Mouse (Mus musculus) urinary bladder, postnatal 25 days (tissue): Measurements from ENCODE around the gene Ccdc130.
"Not testable (repeated sequence)": the region's sequence is repeated elsewhere in the genome, so short reads cannot be mapped to it uniquely, and the experiment has no call there.

Experiments used
- DNase-seq: peaks from one replicate; pipeline ENCODE4 v3.0.0; 2022; ENCODE audit warnings: low spot score

Ccdc130 gene

GRCm38 (mm10) chr8:84269950-84270773 is at the start of gene Ccdc130:
Gene Ccdc130 (minus strand): TSS chr8:84270380.
- peak; percentile 99 for DNase-seq

- no peak for DNase-seq
These were observed 38.2 kb upstream of the Ccdc130 start for GRCm38 (mm10) chr8:84308376-84308775.

GRCm38 (mm10) chr8:84303951-84304350 is 33.8 kb upstream of the Ccdc130 start:
- no peak for DNase-seq

- no peak for DNase-seq
These were observed 27.0 kb upstream of the Ccdc130 start for GRCm38 (mm10) chr8:84297029-84297785.

GRCm38 (mm10) chr8:84291688-84292087 is 21.5 kb upstream of the Ccdc130 start:
- DNase-seq = peak; percentile 44

GRCm38 (mm10) chr8:84291086-84291485 is 20.9 kb upstream of the Ccdc130 start:
- DNase-seq = no peak

GRCm38 (mm10) chr8:84288892-84289291 is 18.7 kb upstream of the Ccdc130 start:
- no peak for DNase-seq

- DNase-seq = not testable (repeated sequence)
These were observed 15.5 kb upstream of the Ccdc130 start for GRCm38 (mm10) chr8:84285665-84286064.

- DNase-seq = no peak
These were observed 14.5 kb upstream of the Ccdc130 start for GRCm38 (mm10) chr8:84284608-84285063.

- no peak for DNase-seq
These were observed 10.6 kb upstream of the Ccdc130 start for GRCm38 (mm10) chr8:84280777-84281176.

- DNase-seq = no peak
These were observed 6.3 kb upstream of the Ccdc130 start for GRCm38 (mm10) chr8:84276447-84276846.

- no peak for DNase-seq
These were observed 3.8 kb upstream of the Ccdc130 start for GRCm38 (mm10) chr8:84273968-84274367.

- DNase-seq = no peak
These were observed 2.1 kb upstream of the Ccdc130 start for GRCm38 (mm10) chr8:84272302-84272701.

GRCm38 (mm10) chr8:84261098-84261497 is 9.1 kb downstream of the Ccdc130 start:
- no peak for DNase-seq

- peak; percentile 67 for DNase-seq
These were observed 13.2 kb downstream of the Ccdc130 start, which contains the start of gene Mri1 for GRCm38 (mm10) chr8:84256822-84257610. Gene Mri1 (minus strand): TSS chr8:84257326.

- peak; percentile 23 for DNase-seq
These were observed 13.7 kb downstream of the Ccdc130 start for GRCm38 (mm10) chr8:84256458-84256821.

- DNase-seq = no peak
These were observed 14.3 kb downstream of the Ccdc130 start for GRCm38 (mm10) chr8:84255858-84256257.

GRCm38 (mm10) chr8:84249257-84250170 is 20.7 kb downstream of the Ccdc130 start, which contains the start of gene D8Ertd738e:
Gene D8Ertd738e (minus strand): TSS chr8:84249719.
- peak; percentile 80 for DNase-seq

- no peak for DNase-seq
These were observed 28.4 kb downstream of the Ccdc130 start for GRCm38 (mm10) chr8:84241821-84242220.

- no peak for DNase-seq
These were observed 29.0 kb downstream of the Ccdc130 start for GRCm38 (mm10) chr8:84241167-84241566.
